Mouse (Mus musculus): Measurements from ENCODE around the gene Ogfrl1. TPM values are rescaled to one million over a fixed set of nuclear protein-coding genes. Genes with fewer than 3 reads are reported as not detected.
"Not testable (repeated sequence)": the region's sequence is repeated elsewhere in the genome, so short reads cannot be mapped to it uniquely, and the experiment has no call there.

The Ogfrl1 gene
- 10 to 100 TPM; 23.0 to 25.8 TPM for total RNA-seq (2021)

DNA sequence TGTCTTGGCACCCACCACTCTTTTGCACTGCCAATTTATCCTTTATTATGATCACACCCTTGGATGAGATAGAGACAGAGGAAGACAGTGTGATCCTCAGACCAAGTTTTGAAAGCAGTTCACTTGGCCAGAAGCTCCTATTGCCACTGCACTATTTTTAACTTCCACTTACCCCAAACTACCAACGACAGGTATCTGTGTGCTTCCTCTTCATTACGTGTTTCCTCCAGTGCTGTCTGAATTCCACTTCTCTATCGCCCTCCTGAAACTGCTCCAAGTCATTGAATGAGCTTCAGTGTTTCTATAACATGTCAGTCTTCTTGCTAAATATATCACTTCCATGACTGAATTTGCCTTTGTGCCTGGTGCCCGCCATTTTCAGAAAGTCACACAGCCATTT is at the start of gene Ogfrl1:
Gene Ogfrl1 (minus strand): TSS at position 150 of the 400 bp plus-strand sequence.
- no peak for DNase-seq

DNA sequence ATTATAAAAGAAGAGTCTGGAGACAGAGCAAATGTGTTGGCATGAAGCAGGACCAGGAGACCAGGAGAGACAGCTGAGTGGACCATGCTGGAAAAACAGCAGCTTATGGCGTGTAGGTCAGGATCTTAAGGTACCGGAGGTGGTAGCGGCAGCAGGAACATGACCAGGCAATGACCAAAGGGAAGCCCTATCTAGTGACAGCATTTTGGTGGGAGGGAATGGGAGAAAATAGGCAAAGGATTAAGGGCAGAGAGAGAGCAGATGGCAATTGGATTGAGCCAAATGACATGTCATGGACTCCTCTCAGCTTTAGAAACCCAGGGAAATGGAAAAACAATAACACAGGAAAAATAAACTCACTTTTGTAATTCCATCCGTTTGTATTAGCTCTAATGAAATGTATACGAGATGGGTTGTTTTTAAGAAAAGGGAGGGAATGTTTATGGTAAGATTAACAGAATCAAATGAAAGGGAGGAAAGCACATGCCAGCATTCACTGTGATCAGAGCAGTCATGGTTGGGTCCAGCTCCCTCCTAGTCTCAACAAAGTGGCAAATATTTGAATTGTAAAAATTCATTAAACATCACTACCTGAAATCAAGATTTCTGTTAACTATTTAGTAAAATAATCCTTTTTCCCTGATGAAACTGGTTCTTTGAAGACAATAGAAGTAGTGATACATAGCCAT is 48.3 kb upstream of the Ogfrl1 start:
- intact Hi-C loops (cut with DNase I): no loop called here
- DNase-seq: no peak

More for the DNA sequence above, at the start of gene Ogfrl1:
- intact Hi-C loops (cut with DNase I): no loop called here

DNA sequence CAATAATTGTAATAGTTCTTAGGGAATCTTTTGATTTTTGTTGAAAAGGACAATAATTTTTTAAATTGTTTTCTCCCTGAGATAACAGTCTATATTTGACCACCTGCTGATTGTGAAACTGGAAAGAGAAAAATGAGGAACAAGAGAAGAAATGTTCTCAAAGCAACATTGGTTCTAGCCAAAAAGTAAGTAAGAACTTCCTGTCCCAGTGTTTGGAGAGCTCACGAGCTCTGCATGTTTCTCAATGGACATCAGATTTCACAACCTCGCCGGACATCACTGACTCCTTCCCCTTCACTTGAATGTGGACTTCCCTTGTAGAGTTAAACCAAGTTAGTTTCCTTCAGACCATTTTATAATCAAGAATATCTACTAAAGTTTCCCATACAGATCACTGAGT is 36.0 kb upstream of the Ogfrl1 start:
- intact Hi-C loops (cut with DNase I): no loop called here
- DNase-seq: no peak

DNA sequence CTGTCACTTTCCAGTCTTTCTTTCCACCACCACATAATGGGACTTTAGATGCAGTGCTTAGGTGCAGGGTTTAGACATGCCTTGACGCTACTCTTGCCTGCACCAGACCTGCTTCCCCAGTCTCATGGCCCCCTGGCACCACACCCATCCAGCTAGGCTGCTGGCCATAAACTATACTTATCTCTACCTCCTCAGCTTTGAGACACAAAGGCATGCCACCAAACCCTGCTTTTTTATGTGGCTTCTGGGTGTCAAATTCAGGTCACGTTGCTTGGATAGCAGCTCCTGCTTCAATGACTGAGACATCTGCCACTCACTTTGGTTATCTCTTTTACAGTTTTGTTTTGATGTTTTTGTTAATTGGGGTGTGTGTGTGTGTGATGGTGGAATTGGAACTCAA is 28.9 kb upstream of the Ogfrl1 start:
- intact Hi-C loops (cut with DNase I): no loop called here
- DNase-seq: no peak

DNA sequence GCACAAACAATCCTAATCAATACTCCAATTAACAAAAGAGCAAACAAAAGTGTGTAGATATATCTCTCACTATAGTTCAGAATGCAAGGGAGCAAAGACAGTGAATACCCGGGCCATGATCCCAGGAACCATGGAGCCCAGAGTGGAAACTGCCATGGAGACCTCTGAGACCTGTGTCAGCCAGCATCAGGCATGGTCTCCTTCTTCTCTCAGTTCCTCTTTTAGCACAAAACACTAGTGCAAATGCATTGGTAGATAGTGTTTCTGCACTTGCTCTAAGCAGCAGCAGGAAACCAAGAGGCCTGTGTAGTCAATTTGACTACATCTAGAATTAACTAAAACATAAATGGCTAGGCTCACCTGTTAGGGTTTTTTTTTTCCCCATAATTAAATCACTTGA is 21.4 kb upstream of the Ogfrl1 start:
- DNase-seq: no peak
- intact Hi-C loops (cut with DNase I): no loop called here

DNA sequence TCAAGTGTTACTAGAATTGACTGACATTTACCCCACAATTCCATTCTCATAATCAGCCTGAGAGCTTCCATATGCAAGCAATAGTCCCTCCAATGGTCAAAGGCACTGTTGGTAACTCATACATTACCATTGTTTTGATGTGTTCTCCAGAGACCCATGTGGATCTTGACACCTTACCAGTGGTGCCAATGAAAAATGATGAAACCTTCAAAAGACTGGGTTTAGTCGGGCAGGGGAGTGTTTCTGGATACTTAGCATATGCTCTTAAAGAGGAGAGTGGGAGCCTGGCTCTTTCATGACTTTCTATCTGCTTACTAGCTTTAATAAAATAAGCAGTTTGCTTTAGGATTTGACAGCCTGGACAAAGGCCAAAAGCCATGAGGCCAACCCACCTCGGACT is 20.5 kb upstream of the Ogfrl1 start:
- intact Hi-C loops (cut with DNase I): no loop called here
- no peak for DNase-seq

DNA sequence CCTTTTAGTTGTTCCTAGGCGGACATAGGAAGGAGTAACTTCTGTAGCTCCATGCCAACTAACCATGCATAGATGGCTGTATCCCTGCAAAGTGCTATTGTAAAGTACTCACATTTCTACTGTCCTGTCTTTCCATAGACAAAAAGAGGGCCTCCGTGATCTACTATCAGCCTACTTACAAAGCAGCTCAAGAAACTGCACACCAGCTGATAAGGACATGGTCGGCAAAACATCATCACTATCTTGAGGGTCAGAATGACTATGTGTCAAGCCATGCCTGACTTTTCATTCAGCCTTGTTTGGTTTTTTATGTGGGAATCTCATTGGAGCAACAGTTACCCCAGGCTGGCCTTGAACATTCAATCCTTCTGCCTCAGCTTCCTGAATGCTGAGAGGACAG is 20.0 kb upstream of the Ogfrl1 start:
- no peak for DNase-seq
- intact Hi-C loops (cut with DNase I): no loop called here

DNA sequence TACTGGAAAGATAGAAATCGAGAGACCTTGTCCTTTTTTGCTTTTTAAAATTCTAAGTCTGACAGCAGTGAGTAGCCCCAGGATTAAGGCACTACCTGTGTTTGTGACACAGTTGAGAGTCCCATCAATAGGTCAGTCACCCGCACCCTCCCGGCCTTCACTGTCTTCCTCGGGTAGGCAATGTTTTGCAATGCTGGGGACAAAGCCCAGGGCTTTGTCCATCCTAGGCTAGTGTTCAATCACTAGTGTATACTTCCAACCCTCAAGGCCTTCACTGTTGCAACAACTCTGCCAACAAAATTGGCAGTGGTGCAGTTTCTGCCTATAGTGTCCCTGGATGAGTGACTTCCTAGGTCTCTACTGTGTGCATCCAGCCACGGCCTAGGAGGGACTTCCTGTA is 14.0 kb upstream of the Ogfrl1 start:
- DNase-seq: no peak

DNA sequence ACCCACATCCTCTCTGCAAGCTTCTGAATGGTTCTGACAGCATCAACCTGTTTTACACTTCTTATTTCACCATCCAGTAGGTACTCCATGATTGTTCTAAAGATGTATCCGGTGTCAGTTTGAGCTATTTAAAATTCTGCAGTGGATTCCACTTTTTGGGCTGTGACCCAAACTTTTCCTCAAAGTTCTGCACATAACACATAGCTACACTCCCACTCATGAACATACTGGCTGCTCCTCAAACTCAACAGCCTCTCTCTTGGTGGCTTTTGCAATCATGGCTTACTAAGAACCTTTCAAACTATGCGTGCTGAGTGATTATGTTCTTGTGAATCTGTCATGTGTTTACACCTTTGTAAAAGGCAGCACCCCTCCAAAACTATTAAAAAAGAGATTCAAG is 12.4 kb upstream of the Ogfrl1 start:
- intact Hi-C loops (cut with DNase I): no loop called here
- no peak for DNase-seq

More for the DNA sequence above, 14.0 kb upstream of the Ogfrl1 start:
- intact Hi-C loops (cut with DNase I): no loop called here

DNA sequence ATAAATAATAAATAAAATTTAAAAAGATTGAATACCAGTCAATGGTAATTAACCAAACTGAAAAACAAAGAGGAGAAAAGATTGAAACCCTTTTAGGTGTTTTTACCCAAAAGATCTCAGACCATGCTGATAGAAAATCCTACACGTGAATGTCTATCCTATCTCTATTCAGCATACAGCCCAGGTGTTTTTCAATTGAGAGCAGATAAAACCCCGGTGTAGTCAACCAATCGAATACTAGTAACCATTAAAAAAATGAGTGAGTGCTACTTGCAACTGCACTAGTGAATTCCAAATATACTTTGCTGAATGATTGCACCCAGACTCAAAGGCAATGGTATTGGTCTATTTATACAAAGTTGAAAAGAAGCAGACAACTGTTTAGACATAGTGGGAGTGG is 4.8 kb upstream of the Ogfrl1 start:
- intact Hi-C loops (cut with DNase I): no loop called here
- no peak for DNase-seq

DNA sequence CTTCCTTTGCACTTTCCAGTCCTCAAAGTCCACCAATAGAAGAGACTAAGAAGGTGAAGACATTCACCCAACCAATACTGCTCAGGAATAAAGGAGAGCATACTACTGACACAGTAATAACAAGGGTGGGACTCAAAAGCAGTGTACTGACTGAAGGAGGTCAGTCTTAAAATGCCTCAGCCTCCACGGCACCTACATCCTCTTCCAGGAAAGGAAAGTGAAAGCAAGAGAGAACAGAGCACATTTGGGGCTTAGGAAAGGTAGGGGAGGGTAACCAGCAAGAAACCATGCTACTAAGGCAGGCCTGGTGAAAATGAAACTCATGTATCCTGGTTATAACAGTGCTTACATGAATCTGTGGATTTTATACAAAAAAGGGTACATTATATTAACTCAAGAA is 2.0 kb upstream of the Ogfrl1 start:
- no peak for DNase-seq
- intact Hi-C loops (cut with DNase I): no loop called here

DNA sequence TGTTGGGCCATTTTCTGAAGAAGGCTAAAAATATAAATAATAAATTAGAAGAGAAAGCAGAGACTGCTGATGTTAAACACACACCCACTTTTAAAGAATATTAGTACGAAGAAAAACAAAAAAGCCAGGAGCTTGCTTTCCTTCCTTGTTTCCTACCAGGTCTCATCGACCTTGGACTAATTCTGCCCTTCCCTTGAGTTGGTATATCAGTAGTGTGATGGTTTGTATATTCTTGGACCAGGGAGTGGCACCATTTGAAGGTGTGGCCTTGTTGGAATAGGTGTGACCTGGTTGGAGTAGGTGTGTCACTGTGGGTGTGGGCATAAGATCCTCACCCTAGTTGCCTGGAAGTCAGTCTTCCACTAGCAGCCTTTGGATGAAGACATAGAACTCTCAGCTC is 3.2 kb downstream of the Ogfrl1 start:
- intact Hi-C loops (cut with DNase I); DNase-seq: not testable (repeated sequence)

DNA sequence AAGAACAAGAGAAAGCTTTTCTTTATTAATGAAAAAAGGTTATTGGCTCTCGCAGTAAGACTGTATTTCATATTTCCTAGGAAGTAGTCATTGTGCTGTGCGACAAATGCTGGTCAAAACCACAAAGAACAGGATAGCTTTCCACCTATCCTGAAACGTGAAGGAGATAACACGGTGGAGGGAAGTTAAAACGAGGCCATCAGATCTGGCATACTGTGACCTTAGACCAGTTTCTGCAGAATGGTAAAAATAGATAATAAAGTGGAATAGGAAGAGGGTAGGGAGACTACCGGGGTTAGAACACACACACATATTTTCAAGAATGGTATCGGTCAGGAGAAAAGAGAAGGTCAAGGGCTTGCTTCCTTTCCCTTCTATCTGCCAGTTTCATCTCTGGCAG is 5.8 kb downstream of the Ogfrl1 start:
- intact Hi-C loops (cut with DNase I): no loop called here
- no peak for DNase-seq

DNA sequence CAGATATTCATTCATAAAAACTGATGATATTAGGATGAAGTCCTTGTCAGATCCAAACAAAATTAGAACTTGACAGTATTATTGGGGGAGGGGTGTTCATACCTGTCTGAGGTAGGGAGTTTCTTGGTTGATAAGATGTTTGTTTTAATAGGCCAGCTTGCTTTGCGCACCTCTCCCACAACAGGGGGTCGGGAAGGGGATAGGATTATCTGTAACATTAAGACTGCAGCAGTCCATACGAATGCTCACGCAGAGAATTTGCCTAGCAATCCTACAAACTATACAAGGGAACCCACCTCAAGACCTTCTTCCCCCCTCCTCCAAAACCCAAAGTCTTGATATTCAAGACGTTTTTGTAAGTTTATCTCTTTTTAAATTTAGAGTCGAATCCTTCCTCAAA is 13.2 kb downstream of the Ogfrl1 start:
- DNase-seq: no peak
- intact Hi-C loops (cut with DNase I): no loop called here

DNA sequence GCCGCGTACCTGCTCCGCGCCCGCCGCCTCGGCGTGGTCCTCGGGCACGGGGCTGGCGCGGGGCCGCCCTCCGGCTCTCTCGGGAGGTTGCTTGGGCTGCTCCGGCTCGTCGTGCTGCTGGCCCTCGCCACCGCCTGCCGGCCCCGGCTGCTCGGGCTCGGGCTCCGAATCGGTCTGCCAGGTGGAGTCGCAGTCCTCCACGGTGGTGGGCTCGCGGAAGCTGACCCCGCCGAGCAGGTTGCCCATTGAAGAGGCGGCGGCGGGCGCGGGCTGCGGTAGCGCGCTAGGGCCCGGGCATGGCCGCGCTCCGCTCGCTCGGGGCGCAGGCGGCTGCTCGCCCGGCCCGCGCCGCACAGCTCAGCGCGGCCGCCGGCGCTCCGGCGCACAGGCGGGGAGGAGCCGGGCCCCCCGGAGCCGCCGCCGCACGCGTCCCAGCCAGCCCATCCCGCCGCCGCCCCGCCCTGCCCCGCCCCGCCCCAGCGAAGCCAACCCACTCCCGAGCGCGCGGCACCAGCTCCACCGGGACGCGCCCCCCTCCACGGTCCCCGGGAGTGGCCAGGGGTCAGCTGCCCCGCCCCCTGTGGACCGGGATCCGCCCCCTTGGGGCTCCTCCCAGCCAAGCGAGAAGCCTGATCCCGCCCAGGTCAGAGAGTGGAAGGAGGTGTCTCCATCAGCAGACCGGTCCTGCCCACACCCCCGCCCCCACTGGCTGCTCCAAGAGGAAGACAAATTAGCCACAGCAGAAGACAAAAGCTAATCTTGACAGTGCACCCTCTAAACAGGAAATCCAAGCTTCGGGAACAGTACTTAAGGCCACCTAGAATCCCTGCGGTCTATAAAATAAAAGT is 14.5 kb downstream of the Ogfrl1 start:
- intact Hi-C loops (cut with DNase I): no loop called here
- peak; percentile 97 for DNase-seq

DNA sequence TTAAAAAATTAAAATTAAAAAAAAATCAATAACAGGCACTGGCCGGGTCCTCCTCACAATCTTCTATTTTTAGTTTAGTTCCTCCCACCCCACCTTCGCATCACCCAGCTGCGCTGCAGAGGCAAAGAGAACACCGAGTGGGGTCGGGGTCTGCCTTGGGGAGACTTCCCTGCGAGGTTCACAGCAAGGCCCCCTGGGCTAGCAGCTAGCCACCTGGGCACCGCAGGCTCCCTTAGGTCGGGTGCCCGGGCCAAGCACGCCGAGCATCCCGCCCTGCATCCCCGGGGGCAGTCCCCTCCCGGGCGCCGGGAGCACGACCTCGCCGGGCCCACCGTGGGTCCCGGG is 15.1 kb downstream of the Ogfrl1 start:
- DNase-seq: no peak

DNA sequence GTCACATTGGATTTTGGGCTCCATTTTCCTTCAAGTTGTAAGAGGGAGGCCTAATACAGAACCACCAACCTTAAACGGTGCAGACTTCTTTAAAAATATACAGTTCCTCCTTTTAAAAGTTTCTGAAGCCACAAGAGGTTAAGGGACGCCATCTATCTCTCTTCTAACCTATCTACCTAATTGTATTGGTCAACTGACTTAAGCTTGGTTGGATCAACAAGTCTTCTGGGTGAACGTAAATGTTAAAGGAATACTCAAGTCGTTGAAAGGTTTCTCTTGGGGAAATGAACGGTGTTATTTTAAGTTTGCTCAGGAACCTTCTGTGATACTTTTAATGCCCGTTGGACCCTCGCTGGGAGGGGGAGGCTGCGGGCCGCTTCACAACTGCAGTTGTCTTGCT is 15.5 kb downstream of the Ogfrl1 start:
- no peak for DNase-seq
- intact Hi-C loops (cut with DNase I): no loop called here

More for the DNA sequence above, 15.1 kb downstream of the Ogfrl1 start:
- intact Hi-C loops (cut with DNase I): no loop called here

DNA sequence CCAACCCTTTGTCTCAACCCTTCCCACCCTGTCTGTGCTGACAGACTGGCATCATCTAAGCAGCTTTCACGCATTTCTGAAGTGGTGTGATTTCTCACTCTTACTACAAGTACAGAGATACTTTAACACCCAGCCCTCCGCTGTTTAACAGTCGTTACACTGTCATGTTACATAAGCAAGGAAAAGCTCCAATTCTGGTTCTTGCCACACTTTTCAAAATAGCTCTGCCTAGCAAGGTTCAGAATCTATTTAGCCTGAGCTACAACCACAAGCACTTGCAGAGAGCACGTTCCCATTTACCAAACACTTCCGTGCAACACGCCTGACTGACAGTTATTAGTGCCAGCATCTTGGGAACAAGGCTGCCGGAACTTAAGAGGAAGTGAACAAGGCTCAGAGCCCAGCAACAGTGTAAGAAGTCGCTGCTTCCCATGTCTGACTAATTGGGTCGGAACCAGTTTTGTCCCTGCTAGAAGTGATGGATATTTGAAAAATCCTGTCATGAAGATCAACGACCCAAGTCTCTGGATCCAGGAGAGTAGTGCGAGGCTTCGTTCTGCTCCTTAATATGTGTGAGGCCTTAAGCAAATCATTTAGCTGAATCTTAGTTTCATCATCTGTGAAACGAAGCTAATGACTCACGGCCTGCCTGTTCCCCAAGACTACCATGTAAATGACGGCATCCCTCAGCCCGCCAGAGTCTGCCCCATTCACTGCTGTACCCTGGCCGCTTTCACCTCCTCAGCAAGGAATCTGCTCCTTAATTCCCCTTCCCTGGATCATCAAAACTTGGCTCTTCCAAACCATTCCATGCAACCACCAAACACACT is 17.4 kb downstream of the Ogfrl1 start:
- intact Hi-C loops (cut with DNase I): no loop called here
- DNase-seq: no peak

DNA sequence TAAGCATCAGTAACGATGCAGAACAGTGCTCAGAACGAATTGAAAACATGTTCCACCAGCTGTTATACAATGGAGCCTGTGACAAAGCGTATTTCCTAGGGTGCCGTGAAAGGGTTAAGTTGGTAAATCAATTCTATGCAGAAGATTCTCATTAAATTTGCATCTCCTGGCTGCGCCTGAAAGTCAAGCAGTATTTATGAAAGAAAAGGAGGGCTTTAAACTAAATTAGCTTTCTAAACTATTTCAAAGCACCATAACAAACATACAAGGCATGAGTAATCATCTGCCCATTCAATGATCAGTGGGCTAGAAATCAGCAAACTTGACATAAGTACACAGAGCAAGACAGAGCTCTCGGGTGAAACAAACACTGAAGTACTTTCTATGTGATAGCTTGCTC is 18.3 kb downstream of the Ogfrl1 start:
- intact Hi-C loops (cut with DNase I): no loop called here
- DNase-seq: no peak

DNA sequence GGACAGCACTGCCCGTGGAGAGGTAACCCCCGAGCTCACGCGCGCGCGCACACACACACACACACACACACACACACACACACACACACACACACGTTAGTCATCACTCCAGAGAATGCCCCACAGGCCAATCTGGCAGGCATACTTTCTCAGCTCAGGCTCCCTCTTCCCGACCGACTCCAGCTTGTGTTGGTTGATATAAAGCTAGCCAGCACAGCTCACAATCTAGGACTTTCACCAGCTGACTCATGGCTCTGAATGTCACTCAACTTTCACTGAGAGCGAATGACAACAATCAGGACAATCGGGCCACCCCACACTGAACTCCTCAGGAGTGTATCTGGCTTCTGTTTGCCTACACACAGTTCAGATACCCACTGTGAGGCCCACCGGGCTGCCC is 20.0 kb downstream of the Ogfrl1 start:
- intact Hi-C loops (cut with DNase I): no loop called here
- no peak for DNase-seq

DNA sequence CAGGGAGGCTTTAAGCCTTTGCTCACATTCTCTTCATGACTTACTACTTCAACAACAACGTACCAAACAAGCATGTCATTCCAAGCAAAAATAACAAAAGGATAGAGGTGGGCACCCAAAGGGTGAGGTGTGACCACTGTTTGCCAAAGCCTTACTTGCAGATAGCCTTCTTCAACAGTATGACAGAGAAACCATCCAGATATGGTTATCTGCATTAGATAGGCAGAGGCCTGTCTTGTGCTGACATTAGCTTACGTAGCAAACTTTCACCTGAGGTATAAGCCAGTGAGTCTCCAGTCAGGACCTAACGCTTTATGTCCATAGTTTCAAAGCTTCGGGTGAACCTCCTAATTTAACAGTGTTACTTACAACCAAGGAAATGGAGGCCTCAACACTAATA is 23.4 kb downstream of the Ogfrl1 start:
- intact Hi-C loops (cut with DNase I): no loop called here
- DNase-seq: no peak

DNA sequence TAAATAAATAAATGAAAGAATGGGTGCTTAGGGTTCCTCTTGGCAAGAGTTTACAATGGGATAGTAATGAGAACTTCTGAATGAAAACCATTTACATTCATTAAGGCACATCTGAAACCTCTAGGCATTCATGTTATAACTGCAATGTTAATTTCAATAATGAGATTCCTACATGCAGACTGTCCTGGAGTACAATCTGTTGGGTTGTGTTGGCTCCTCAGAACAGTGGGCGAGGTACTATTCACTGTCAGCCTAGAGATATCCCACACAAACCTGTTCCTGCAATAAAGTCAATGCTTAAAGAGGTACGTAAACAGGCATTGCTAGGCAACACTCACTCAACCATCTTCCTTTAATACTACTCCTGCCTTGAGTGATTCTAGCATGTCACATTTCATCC is 32.0 kb downstream of the Ogfrl1 start:
- intact Hi-C loops (cut with DNase I): no loop called here
- DNase-seq: no peak

Measured in left cerebral cortex, postnatal 4 days (tissue).